In genomic region chr11:19935524-19936354, GRCm38 (mm10) we compare ENCODE assay signal across 17 mouse cellular contexts. TPM values are rescaled to one million over a fixed set of nuclear protein-coding genes. Genes with fewer than 3 reads are reported as not detected.
DNase-seq lines count a peak whose midpoint lies in the region; ATAC-seq and TF ChIP-seq lines count a peak whose summit lies in the region.
"Had no signal": no experiment of that assay in that cellular context is flagged by ENCODE, and none has a peak within 500 bp of the region (broad histone marks: within the 10 kb centered on the region; RNA-seq: fewer than 3 reads in every experiment).

No protein-coding gene starts in this region.

- H3K4me1 ChIP-seq in forebrain, embryonic 13.5 days = peaks cover 20% of the 10 kb centered on the region
- peaks cover 12% of the 10 kb centered on the region for H3K4me1 ChIP-seq in forebrain, embryonic 10.5 days
- peaks cover 33% of the 10 kb centered on the region for H3K4me1 ChIP-seq in kidney, embryonic 16.5 days (ENCODE audit: insufficient read depth, low read length)
- peaks cover 54% of the 10 kb centered on the region for H3K4me1 ChIP-seq in heart, embryonic 12.5 days (replicated peaks)

- no peak for TF ChIP-seq CTCF in brain, embryonic 14.5 days (IDR thresholded peaks at IDR 0.05; ENCODE audit: borderline replicate concordance, extremely low read depth, insufficient read depth, insufficient read length)

- DNase-seq in forebrain, embryonic 10.5 days (ENCODE audit: extremely low spot score, low spot score) = no peak
- DNase-seq in kidney, postnatal 10 days = peak; percentile 32
- peak; percentile 54 for DNase-seq in brain, embryonic 14.5 days (ENCODE audit: low read depth)
- DNase-seq in urinary bladder, adult 18-20 months (ENCODE audit: low spot score in 2 of 2) = no peak
- DNase-seq in thymus, postnatal 10 days (ENCODE audit: low spot score in 2 of 2) = no peak
- DNase-seq: adrenal gland, postnatal 36 days; gastrocnemius, postnatal 25 days had no signal

- ATAC-seq in forebrain, embryonic 13.5 days = peak; percentile 50
- no peak for ATAC-seq in kidney, embryonic 16.5 days (ENCODE audit: low FRiP score, low TSS enrichment)
- ATAC-seq in heart, embryonic 12.5 days (ENCODE audit: insufficient number of reproducible peaks, low FRiP score) = no peak
- ATAC-seq: CD4-positive, CD25-positive, alpha-beta regulatory T cell, adult 4 months; intestine, postnatal 0 days had no signal

- no peaks in the 10 kb centered on the region for H3K27me3 ChIP-seq in forebrain, embryonic 13.5 days
- no peaks in the 10 kb centered on the region for H3K27me3 ChIP-seq in forebrain, embryonic 10.5 days (ENCODE audit: poor library complexity, severe bottlenecking)
- no peaks in the 10 kb centered on the region for H3K27me3 ChIP-seq in kidney, embryonic 16.5 days (ENCODE audit: insufficient read depth, low read length)
- no peaks in the 10 kb centered on the region for H3K27me3 ChIP-seq in heart, embryonic 12.5 days (replicated peaks)
- H3K27me3 ChIP-seq: embryonic facial prominence, embryonic 15.5 days; neural tube, embryonic 12.5 days had no signal

- no peak overlapping the region for H3K4me3 ChIP-seq in forebrain, embryonic 13.5 days
- H3K4me3 ChIP-seq in forebrain, embryonic 10.5 days = no peak overlapping the region
- H3K4me3 ChIP-seq in kidney, embryonic 16.5 days (ENCODE audit: low read length) = no peak overlapping the region
- no peak overlapping the region for H3K4me3 ChIP-seq in heart, embryonic 12.5 days
- H3K4me3 ChIP-seq: embryonic facial prominence, embryonic 15.5 days; limb, embryonic 10.5 days; neural tube, embryonic 12.5 days had no signal

- TF ChIP-seq POLR2A in brain, embryonic 14.5 days (IDR thresholded peaks at IDR 0.05; ENCODE audit: borderline replicate concordance, extremely low read depth, insufficient read depth, insufficient read length, poor library complexity, severe bottlenecking) = no peak

- H3K9ac ChIP-seq in forebrain, embryonic 13.5 days = no peak overlapping the region
- H3K9ac ChIP-seq in kidney, embryonic 16.5 days (replicated peaks; ENCODE audit: low read length) = no peak overlapping the region
- peak overlapping the region; percentile 23; the same call in 1 of the 2 replicates for H3K9ac ChIP-seq in heart, embryonic 12.5 days
- H3K9ac ChIP-seq: embryonic facial prominence, embryonic 15.5 days; liver, embryonic 14.5 days; neural tube, embryonic 12.5 days had no signal

- H3K27ac ChIP-seq in forebrain, embryonic 13.5 days = no peak overlapping the region
- no peak overlapping the region for H3K27ac ChIP-seq in forebrain, embryonic 10.5 days
- H3K27ac ChIP-seq in kidney, embryonic 16.5 days (ENCODE audit: low read length) = no peak overlapping the region; the same call in 1 of the 2 replicates
- peak overlapping the region; percentile 90 for H3K27ac ChIP-seq in heart, embryonic 12.5 days (ENCODE audit: poor library complexity, severe bottlenecking)
- H3K27ac ChIP-seq: embryonic facial prominence, embryonic 15.5 days; limb, embryonic 10.5 days; liver, embryonic 14.5 days; macrophage; neural tube, embryonic 12.5 days had no signal

- no peaks in the 10 kb centered on the region for H3K36me3 ChIP-seq in forebrain, embryonic 13.5 days (ENCODE audit: poor library complexity, severe bottlenecking)
- peaks cover 24% of the 10 kb centered on the region for H3K36me3 ChIP-seq in forebrain, embryonic 10.5 days (replicated peaks)
- H3K36me3 ChIP-seq in kidney, embryonic 16.5 days (ENCODE audit: insufficient read depth, low read length) = no peaks in the 10 kb centered on the region
- peaks cover 4% of the 10 kb centered on the region; the same call in 1 of the 2 replicates for H3K36me3 ChIP-seq in heart, embryonic 12.5 days
- H3K36me3 ChIP-seq: embryonic facial prominence, embryonic 15.5 days had no signal

- WGBS in forebrain, embryonic 13.5 days = 50% methylated on average over 7 of the region's 7 CpGs
- WGBS in forebrain, embryonic 10.5 days = 68% methylated on average over 7 of the region's 7 CpGs
- WGBS in kidney, embryonic 16.5 days = 29% methylated on average over 7 of the region's 7 CpGs
- 20% methylated on average over 7 of the region's 7 CpGs for WGBS in heart, embryonic 12.5 days

- H3K9me3 ChIP-seq in forebrain, embryonic 13.5 days (replicated peaks) = no peaks in the 10 kb centered on the region
- H3K9me3 ChIP-seq in forebrain, embryonic 10.5 days = no peaks in the 10 kb centered on the region
- H3K9me3 ChIP-seq in kidney, embryonic 16.5 days (ENCODE audit: low read length) = no peaks in the 10 kb centered on the region
- H3K9me3 ChIP-seq in heart, embryonic 12.5 days (replicated peaks) = no peaks in the 10 kb centered on the region
- H3K9me3 ChIP-seq: embryonic facial prominence, embryonic 15.5 days; limb, embryonic 10.5 days; neural tube, embryonic 12.5 days had no signal

- H3K4me2 ChIP-seq in forebrain, embryonic 13.5 days = no peak overlapping the region
- no peak overlapping the region for H3K4me2 ChIP-seq in kidney, embryonic 16.5 days (replicated peaks; ENCODE audit: low read depth, low read length)
- peak overlapping the region; percentile 54 for H3K4me2 ChIP-seq in heart, embryonic 12.5 days
- H3K4me2 ChIP-seq: embryonic facial prominence, embryonic 15.5 days; neural tube, embryonic 12.5 days had no signal

RNA-seq across cellular contexts. Expression of gene Spred2, which starts 11.6 kb away (rescaled TPM):
- 6.9 and 7.6 TPM in 2 replicates for polyA plus RNA-seq in forebrain, embryonic 13.5 days (2015; fragmentation: Nextera tagmentation; extraction: Ambion mirVana)
- 7.1 and 7.3 TPM in 2 replicates for polyA plus RNA-seq in forebrain, embryonic 10.5 days (2016; fragmentation: Nextera tagmentation; extraction: Ambion mirVana)
- polyA plus RNA-seq in kidney, embryonic 16.5 days (2015; fragmentation: Nextera tagmentation; extraction: Ambion mirVana) = 8.3 and 9.0 TPM in 2 replicates
- 15.7 and 22.4 TPM in 2 replicates for polyA plus RNA-seq in brain, embryonic 14.5 days (2012; rRNA removed)
- 5.2 and 5.5 TPM in 2 replicates for polyA plus RNA-seq in heart, embryonic 12.5 days (2016; fragmentation: Nextera tagmentation; extraction: Ambion mirVana)

Comparison
In these comparisons a context has a peak if more than half of its experiments do, and no peak if none do; other contexts are left out.
1. DNase-seq: peak in kidney, postnatal 10 days (single experiment) and brain, embryonic 14.5 days (single experiment); none in forebrain, embryonic 10.5 days (single experiment), urinary bladder, adult 18-20 months (0 of 2) and thymus, postnatal 10 days (0 of 2).